Mouse (Mus musculus) ES-Bruce4 (cell line): ENCODE data around the gene Zfp112. TPM values are rescaled to one million over a fixed set of nuclear protein-coding genes. Genes with fewer than 3 reads are reported as not detected.
A peak's percentile ranks its signal among the peaks of the same experiment; 100 is the strongest.

Source experiments
- H3K27ac ChIP-seq: 2 replicates; pipeline ENCODE4 v1.5.1; 2012; ENCODE audit warnings: low read length, inconsistent platforms; ENCODE audit not compliant: insufficient read depth
- H3K27me3 ChIP-seq: 2 replicates; pipeline ENCODE4 v1.6.1; 2012; ENCODE audit warnings: mild to moderate bottlenecking, low read length, inconsistent platforms; ENCODE audit not compliant: control insufficient read depth, poor library complexity, insufficient read depth, severe bottlenecking
- H3K36me3 ChIP-seq: 2 replicates; pipeline ENCODE4 v1.6.1; 2012; ENCODE audit warnings: inconsistent platforms, mild to moderate bottlenecking, low read length, moderate library complexity; ENCODE audit not compliant: control insufficient read depth, poor library complexity, insufficient read depth, severe bottlenecking
- H3K4me1 ChIP-seq: one replicate; pipeline ENCODE4 v1.8.1; 2011; ENCODE audit warnings: low read length; ENCODE audit not compliant: control insufficient read depth, insufficient read depth
- H3K4me3 ChIP-seq: 2 replicates; pipeline ENCODE4 v1.5.1; 2011; ENCODE audit warnings: low read depth, mild to moderate bottlenecking, low read length
- H3K9ac ChIP-seq: 2 replicates; pipeline ENCODE4 v1.6.1; 2012; ENCODE audit warnings: low read depth, mild to moderate bottlenecking, inconsistent platforms; ENCODE audit not compliant: poor library complexity, severe bottlenecking
- H3K9me3 ChIP-seq: replicated peaks from 2 replicates; pipeline ENCODE4 v1.6.1; 2012; ENCODE audit warnings: mild to moderate bottlenecking, low read length, inconsistent platforms; ENCODE audit not compliant: control insufficient read depth, poor library complexity, insufficient read depth, severe bottlenecking
- CTCF ChIP-seq: IDR thresholded peaks from one replicate; pipeline ENCODE4 v1.8.1; 2011; ENCODE audit warnings: low read depth, low read length
- EP300 ChIP-seq: IDR thresholded peaks from 2 replicates; pipeline ENCODE4 v1.6.1; 2011; ENCODE audit warnings: low read depth, low read length; ENCODE audit not compliant: insufficient read depth
- POLR2A ChIP-seq: IDR thresholded peaks from one replicate; pipeline ENCODE4 v1.8.1; 2011; ENCODE audit warnings: low read length; ENCODE audit not compliant: insufficient read depth
- polyA plus RNA-seq: library from polyadenylated mRNA; stranded (reverse); fragments of >200 nt; gene quantifications from 2 replicates; pipeline ENCODE4 v1.2.4, GENCODE M21; 2011; ENCODE audit warnings: low read depth; ENCODE audit not compliant: missing spikeins, insufficient read depth, insufficient read length

The Zfp112 gene
- polyA plus RNA-seq, 1 experiment: 1.3 TPM

- Histone ChIP-seq H3K27me3 (no peaks in the 10 kb centered on the region), H3K27ac (no peak overlapping the region), H3K9ac (no peak overlapping the region), H3K36me3 (no peaks in the 10 kb centered on the region), H3K9me3 (no peaks in the 10 kb centered on the region), H3K4me3 (no peak overlapping the region), H3K4me1 (no peaks in the 10 kb centered on the region)
- TF ChIP-seq CTCF (no peak), EP300 (no peak), POLR2A (no peak)
These were observed 4.5 kb downstream of the Zfp112 start for GRCm38 (mm10) chr7:24116655-24117054.

GRCm38 (mm10) chr7:24133425-24133995 is 21.4 kb downstream of the Zfp112 start:
- no peak for TF ChIP-seq EP300
- no peak for TF ChIP-seq POLR2A
- Histone ChIP-seq H3K36me3 (no peaks in the 10 kb centered on the region), H3K4me1 (no peaks in the 10 kb centered on the region), H3K9me3 (no peaks in the 10 kb centered on the region), H3K27me3 (no peaks in the 10 kb centered on the region), H3K27ac (no peak overlapping the region), H3K9ac (peak overlapping the region; percentile 41), H3K4me3 (peak overlapping the region; percentile 91)

GRCm38 (mm10) chr7:24133996-24134828 is 22.1 kb downstream of the Zfp112 start, which contains the start of gene Zfp235:
TSS of gene Zfp235 (plus strand) at chr7:24134169.
- Histone ChIP-seq H3K9me3 (no peaks in the 10 kb centered on the region), H3K27ac (no peak within 1 kb of the TSS)
- TF ChIP-seq POLR2A (peak; percentile 58), EP300 (no peak), CTCF (no peak)

GRCm38 (mm10) chr7:24142566-24142965 is 30.5 kb downstream of the Zfp112 start:
- no peak for TF ChIP-seq CTCF
- no peak for TF ChIP-seq EP300
- TF ChIP-seq POLR2A: no peak
- Histone ChIP-seq H3K27ac (no peak overlapping the region), H3K4me3 (no peak overlapping the region), H3K27me3 (no peaks in the 10 kb centered on the region), H3K9ac (no peak overlapping the region), H3K4me1 (no peaks in the 10 kb centered on the region), H3K9me3 (no peaks in the 10 kb centered on the region), H3K36me3 (no peaks in the 10 kb centered on the region)

More at GRCm38 (mm10) chr7:24133996-24134828, 22.1 kb downstream of the Zfp112 start, which contains the start of gene Zfp235:
- H3K4me3 ChIP-seq: peak within 1 kb of the TSS; percentile 91
- H3K27me3 ChIP-seq: no peaks in the 10 kb centered on the region
- H3K9ac ChIP-seq: peak within 1 kb of the TSS; percentile 41
- H3K4me1 ChIP-seq: no peaks in the 10 kb centered on the region
- H3K36me3 ChIP-seq: no peaks in the 10 kb centered on the region

GRCm38 (mm10) chr7:24153272-24153671 is 41.2 kb downstream of the Zfp112 start:
- H3K36me3 ChIP-seq: no peaks in the 10 kb centered on the region
- H3K9me3 ChIP-seq: no peaks in the 10 kb centered on the region; the same call in 1 of the 2 replicates
- H3K27me3 ChIP-seq: no peaks in the 10 kb centered on the region
- H3K4me3 ChIP-seq: no peak overlapping the region
- TF ChIP-seq CTCF (peak; percentile 47), EP300 (no peak)
- no peak overlapping the region for H3K27ac ChIP-seq
- H3K9ac ChIP-seq: no peak overlapping the region
- no peaks in the 10 kb centered on the region for H3K4me1 ChIP-seq

- Histone ChIP-seq H3K4me3 (no peak overlapping the region), H3K27me3 (no peaks in the 10 kb centered on the region), H3K9me3 (no peaks in the 10 kb centered on the region)
These were observed 60.1 kb downstream of the Zfp112 start for GRCm38 (mm10) chr7:24172191-24172590.

More at GRCm38 (mm10) chr7:24172191-24172590, 60.1 kb downstream of the Zfp112 start:
- no peaks in the 10 kb centered on the region for H3K36me3 ChIP-seq
- TF ChIP-seq CTCF: no peak
- TF ChIP-seq EP300: no peak
- TF ChIP-seq POLR2A: no peak
- no peak overlapping the region for H3K9ac ChIP-seq
- H3K27ac ChIP-seq: no peak overlapping the region
- H3K4me1 ChIP-seq: no peaks in the 10 kb centered on the region
